Mouse (Mus musculus): ENCODE measurements at regions not wholly inside any gene's neighbourhood (a gene's known extent, or its start where the extent isn't known, plus 50 kb on each side); places are given as distances from the start of the nearest gene placed in this dataset.

GRCm38 (mm10) chr1:16007809-16008208, 85.3 kb downstream of the 4930444P10Rik start:
- no peaks in the 10 kb centered on the region for H3K36me3 ChIP-seq (ENCODE audit: control insufficient read depth, insufficient read depth, low read length)
- H3K9ac ChIP-seq (ENCODE audit: low read depth, low read length, severe bottlenecking), result no peak overlapping the region
- ATAC-seq (ENCODE audit: low FRiP score, low read depth), result no peak
- no peaks in the 10 kb centered on the region for H3K4me1 ChIP-seq (ENCODE audit: control insufficient read depth, insufficient read depth, low read length)
- H3K27ac ChIP-seq (replicated peaks; ENCODE audit: low read depth, low read length), result no peak overlapping the region
- WGBS, result 84% methylated on average over 3 of the region's 3 CpGs
- no peak overlapping the region for H3K4me2 ChIP-seq (replicated peaks; ENCODE audit: low read depth, low read length, severe bottlenecking)
- H3K27me3 ChIP-seq (ENCODE audit: control insufficient read depth, insufficient read depth, low read length), result no peaks in the 10 kb centered on the region
- H3K4me3 ChIP-seq (replicated peaks; ENCODE audit: low read length), result no peak overlapping the region
- DNase-seq (ENCODE audit: low spot score), result no peak
- no peak for TF ChIP-seq POLR2A (IDR thresholded peaks at IDR 0.05; ENCODE audit: borderline replicate concordance, extremely low read depth, insufficient read depth, insufficient read length)
- no peaks in the 10 kb centered on the region for H3K9me3 ChIP-seq (ENCODE audit: control insufficient read depth, low read length)

DNA sequence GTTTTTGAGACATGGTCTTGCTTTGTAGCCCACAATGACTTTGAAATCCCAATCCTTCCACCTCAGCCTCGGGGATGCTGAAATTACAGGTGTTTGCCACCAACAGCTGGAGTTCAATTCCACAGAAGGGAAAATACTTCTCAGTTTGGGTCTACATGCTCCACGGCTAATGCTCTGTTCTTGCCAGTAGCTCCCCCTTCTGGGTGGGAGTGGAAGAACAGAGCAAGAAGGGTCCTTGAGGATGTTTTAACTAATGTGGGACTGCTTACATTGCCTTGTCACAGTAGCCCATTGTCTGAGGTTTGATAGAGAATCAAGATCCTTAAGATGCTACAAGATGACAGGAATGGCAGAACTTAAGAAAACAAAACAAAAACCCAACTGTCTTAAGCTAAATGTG, 86.2 kb downstream of the 4930444P10Rik start:
- WGBS, result 70% methylated on average over 2 of the region's 2 CpGs
- H3K4me1 ChIP-seq (ENCODE audit: control insufficient read depth, insufficient read depth, low read length), result no peaks in the 10 kb centered on the region
- H3K27ac ChIP-seq (replicated peaks; ENCODE audit: low read depth, low read length), result no peak overlapping the region
- ATAC-seq (ENCODE audit: low FRiP score, low read depth) (no peak), DNase-seq (ENCODE audit: low spot score) (no peak)
- no peak overlapping the region for H3K4me3 ChIP-seq (replicated peaks; ENCODE audit: low read length)
- H3K9ac ChIP-seq (ENCODE audit: low read depth, low read length, severe bottlenecking), result no peak overlapping the region
- no peaks in the 10 kb centered on the region for H3K9me3 ChIP-seq (ENCODE audit: control insufficient read depth, low read length)
- TF ChIP-seq POLR2A (IDR thresholded peaks at IDR 0.05; ENCODE audit: borderline replicate concordance, extremely low read depth, insufficient read depth, insufficient read length), result no peak
- H3K27me3 ChIP-seq (ENCODE audit: control insufficient read depth, insufficient read depth, low read length), result no peaks in the 10 kb centered on the region
- no peak overlapping the region for H3K4me2 ChIP-seq (replicated peaks; ENCODE audit: low read depth, low read length, severe bottlenecking)
- H3K36me3 ChIP-seq (ENCODE audit: control insufficient read depth, insufficient read depth, low read length), result no peaks in the 10 kb centered on the region

GRCm38 (mm10) chr1:15997135-15997534, 96.0 kb downstream of the 4930444P10Rik start:
- ATAC-seq (ENCODE audit: low FRiP score, low read depth) (no peak), DNase-seq (ENCODE audit: low spot score) (no peak)
- Histone ChIP-seq H3K36me3 (ENCODE audit: control insufficient read depth, insufficient read depth, low read length) (no peaks in the 10 kb centered on the region), H3K9ac (ENCODE audit: low read depth, low read length, severe bottlenecking) (no peak overlapping the region), H3K4me1 (ENCODE audit: control insufficient read depth, insufficient read depth, low read length) (no peaks in the 10 kb centered on the region), H3K4me2 (replicated peaks; ENCODE audit: low read depth, low read length, severe bottlenecking) (no peak overlapping the region), H3K9me3 (ENCODE audit: control insufficient read depth, low read length) (no peaks in the 10 kb centered on the region), H3K4me3 (replicated peaks; ENCODE audit: low read length) (no peak overlapping the region), H3K27me3 (ENCODE audit: control insufficient read depth, insufficient read depth, low read length) (no peaks in the 10 kb centered on the region), H3K27ac (replicated peaks; ENCODE audit: low read depth, low read length) (no peak overlapping the region)
- TF ChIP-seq POLR2A (IDR thresholded peaks at IDR 0.05; ENCODE audit: borderline replicate concordance, extremely low read depth, insufficient read depth, insufficient read length), result no peak
- 74% methylated on average over 5 of the region's 5 CpGs for WGBS

DNA sequence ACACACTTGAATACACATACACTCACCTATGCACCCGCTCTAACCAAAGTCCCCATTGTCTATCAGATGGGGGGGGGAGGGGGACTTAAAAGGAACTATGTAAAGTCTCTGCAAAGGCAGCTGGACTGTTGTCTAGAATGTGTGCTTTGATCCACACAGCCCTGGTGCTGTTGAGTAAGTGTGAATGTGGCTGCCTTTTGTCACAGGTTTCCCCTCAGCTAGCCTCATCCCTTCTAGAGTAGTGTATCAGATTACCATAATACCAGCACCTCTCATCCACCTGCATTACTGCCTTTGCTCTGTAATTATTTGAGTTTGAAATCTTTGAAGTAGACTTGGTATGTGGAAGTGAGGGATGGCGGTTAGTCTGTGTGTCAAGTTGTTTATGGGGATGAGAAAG, 96.8 kb downstream of the 4930444P10Rik start:
- ATAC-seq (ENCODE audit: low FRiP score, low read depth) (no peak), DNase-seq (ENCODE audit: low spot score) (no peak)
- H3K9ac ChIP-seq (ENCODE audit: low read depth, low read length, severe bottlenecking), result no peak overlapping the region
- no peak overlapping the region for H3K4me2 ChIP-seq (replicated peaks; ENCODE audit: low read depth, low read length, severe bottlenecking)
- H3K27ac ChIP-seq (replicated peaks; ENCODE audit: low read depth, low read length), result no peak overlapping the region
- TF ChIP-seq POLR2A (IDR thresholded peaks at IDR 0.05; ENCODE audit: borderline replicate concordance, extremely low read depth, insufficient read depth, insufficient read length), result no peak
- no peaks in the 10 kb centered on the region for H3K36me3 ChIP-seq (ENCODE audit: control insufficient read depth, insufficient read depth, low read length)
- no peaks in the 10 kb centered on the region for H3K27me3 ChIP-seq (ENCODE audit: control insufficient read depth, insufficient read depth, low read length)
- 40% methylated on average over 2 of the region's 2 CpGs for WGBS
- H3K4me3 ChIP-seq (replicated peaks; ENCODE audit: low read length), result no peak overlapping the region
- H3K9me3 ChIP-seq (ENCODE audit: control insufficient read depth, low read length), result no peaks in the 10 kb centered on the region
- no peaks in the 10 kb centered on the region for H3K4me1 ChIP-seq (ENCODE audit: control insufficient read depth, insufficient read depth, low read length)

DNA sequence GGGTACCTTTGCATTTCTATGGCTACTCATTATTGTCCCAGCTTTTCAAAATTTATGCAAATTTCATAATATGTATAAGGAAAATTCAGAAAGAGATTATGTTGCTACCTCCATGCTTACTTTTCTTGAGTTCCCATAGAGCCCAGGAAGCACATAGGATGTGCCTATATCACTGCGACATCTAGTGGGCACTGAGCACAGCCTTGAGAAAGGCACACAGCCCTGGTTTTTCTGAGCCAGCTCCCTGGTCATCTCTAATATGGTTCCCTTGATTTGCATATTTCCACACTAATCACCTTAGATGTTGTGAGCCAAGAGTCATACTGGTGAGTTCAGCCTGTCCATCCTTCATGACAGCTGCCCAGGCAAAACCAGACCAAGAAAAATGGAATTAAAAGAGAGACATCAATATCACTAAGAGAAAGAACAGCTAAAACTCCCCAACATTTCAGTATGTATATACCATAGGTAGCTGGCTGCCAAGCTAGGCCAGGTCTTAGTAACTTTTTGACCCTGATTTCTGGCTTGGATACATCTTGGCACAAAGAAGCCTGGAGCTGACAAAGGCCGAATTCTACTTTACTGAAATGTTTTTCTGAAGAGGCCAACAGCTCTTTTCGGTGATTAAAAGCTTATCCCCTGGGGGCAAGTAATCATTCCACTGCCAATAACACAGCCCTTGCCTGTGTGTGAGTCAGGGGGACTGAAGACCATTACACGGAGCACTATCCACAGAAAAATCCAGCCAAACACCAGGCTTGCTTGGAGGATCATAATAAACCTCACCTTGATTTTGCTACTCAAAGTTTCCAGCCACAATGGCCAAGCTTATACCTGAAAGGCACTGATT, 99.3 kb downstream of the 4930444P10Rik start:
- no peak for TF ChIP-seq POLR2A (IDR thresholded peaks at IDR 0.05; ENCODE audit: borderline replicate concordance, extremely low read depth, insufficient read depth, insufficient read length)
- Histone ChIP-seq H3K9me3 (ENCODE audit: control insufficient read depth, low read length) (no peaks in the 10 kb centered on the region), H3K4me2 (replicated peaks; ENCODE audit: low read depth, low read length, severe bottlenecking) (no peak overlapping the region), H3K9ac (ENCODE audit: low read depth, low read length, severe bottlenecking) (no peak overlapping the region), H3K36me3 (ENCODE audit: control insufficient read depth, insufficient read depth, low read length) (no peaks in the 10 kb centered on the region), H3K27me3 (ENCODE audit: control insufficient read depth, insufficient read depth, low read length) (no peaks in the 10 kb centered on the region), H3K4me3 (replicated peaks; ENCODE audit: low read length) (no peak overlapping the region), H3K27ac (replicated peaks; ENCODE audit: low read depth, low read length) (no peak overlapping the region), H3K4me1 (ENCODE audit: control insufficient read depth, insufficient read depth, low read length) (no peaks in the 10 kb centered on the region)
- WGBS, result 26% methylated on average over 4 of the region's 4 CpGs
- ATAC-seq (ENCODE audit: low FRiP score, low read depth) (peak; percentile 54; the same call in 1 of the 2 replicates), DNase-seq (ENCODE audit: low spot score) (peak; percentile 64)

Data from limb, embryonic 14.5 days (tissue).